Mouse (Mus musculus) hindbrain, embryonic 12.5 days (tissue): ENCODE data around the gene Gm29276. TPM values are rescaled to one million over a fixed set of nuclear protein-coding genes. Genes with fewer than 3 reads are reported as not detected.
"Not testable (repeated sequence)": the region's sequence is repeated elsewhere in the genome, so short reads cannot be mapped to it uniquely, and the experiment has no call there.

Experiments used
- ATAC-seq: fragments of 200-750 bp; cut with Nextera tagmentation; 2 replicates; pipeline ENCODE4 v1.8.0; 2017; ENCODE audit warnings: moderate TSS enrichment; ENCODE audit not compliant: low FRiP score
- H3K27ac ChIP-seq: fragments of 300-500 bp; sonication (generic); 2 replicates; pipeline ENCODE4 v1.5.1; 2016; ENCODE audit warnings: mild to moderate bottlenecking
- H3K27me3 ChIP-seq: fragments of 300-500 bp; sonication (generic); 2 replicates; pipeline ENCODE4 v1.6.1; 2016; ENCODE audit warnings: mild to moderate bottlenecking
- H3K36me3 ChIP-seq: fragments of 300-500 bp; sonication (generic); 2 replicates; pipeline ENCODE4 v1.6.1; 2016; ENCODE audit warnings: mild to moderate bottlenecking
- H3K4me1 ChIP-seq: fragments of 300-500 bp; sonication (generic); 2 replicates; pipeline ENCODE4 v1.6.1; 2016
- H3K4me2 ChIP-seq: fragments of 300-500 bp; sonication (generic); replicated peaks from 2 replicates; pipeline ENCODE4 v1.6.1; 2016; ENCODE audit warnings: mild to moderate bottlenecking
- H3K4me3 ChIP-seq: fragments of 300-500 bp; sonication (generic); 2 replicates; pipeline ENCODE4 v1.5.1; 2016; ENCODE audit warnings: mild to moderate bottlenecking
- H3K9ac ChIP-seq: fragments of 300-500 bp; sonication (generic); 2 replicates; pipeline ENCODE4 v1.6.1; 2016; ENCODE audit warnings: mild to moderate bottlenecking, moderate library complexity
- H3K9me3 ChIP-seq: fragments of 300-500 bp; sonication (generic); replicated peaks from 2 replicates; pipeline ENCODE4 v1.6.1; 2016; ENCODE audit warnings: mild to moderate bottlenecking
- WGBS: fragments of 180-500 bp; shearing (Covaris S2); methylation state at CpG from one replicate; pipeline ENCODE4 v1.1.7; 2016; 5-methylcytosine and 5-hydroxymethylcytosine counted together
- polyA plus RNA-seq: library from polyadenylated mRNA; unstranded; fragments of >200 nt; fragmentation: Nextera tagmentation; extraction: Ambion mirVana; gene quantifications from 2 replicates; pipeline ENCODE4 v1.2.1, GENCODE M21; 2016

Gene Gm29276
- polyA plus RNA-seq = not detected in 2 replicates

DNA sequence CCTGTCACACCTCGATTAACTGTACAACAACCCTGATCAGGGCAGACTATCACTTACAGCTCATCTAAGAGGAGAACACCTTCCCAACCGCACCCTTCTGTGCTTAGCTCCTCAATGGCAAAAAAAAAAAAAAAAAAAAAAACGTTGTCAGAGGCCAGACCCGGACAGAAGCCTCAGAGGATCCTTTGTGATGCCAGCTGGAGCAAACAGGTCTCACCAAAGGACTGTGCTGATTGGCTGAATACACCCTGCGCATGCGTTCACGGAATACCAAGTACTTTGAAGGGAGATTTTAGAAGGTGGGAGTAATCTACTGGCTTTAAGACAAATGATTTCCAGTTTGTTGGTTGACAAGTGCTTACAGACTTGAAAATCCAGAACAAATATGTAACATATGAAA lies at the start of gene Gm29276:
Gene Gm29276 (minus strand): TSS at position 101 of the 400 bp plus-strand sequence.
- WGBS = no CpG with 5 or more reads among the region's 7 CpGs
- not testable (repeated sequence) for H3K4me1 ChIP-seq, H3K27ac ChIP-seq, H3K4me3 ChIP-seq, H3K9me3 ChIP-seq, H3K27me3 ChIP-seq, ATAC-seq, H3K4me2 ChIP-seq, H3K36me3 ChIP-seq, H3K9ac ChIP-seq
